Mouse (Mus musculus): ENCODE measurements around the gene Pdia5. TPM values are rescaled to one million over a fixed set of nuclear protein-coding genes. Genes with fewer than 3 reads are reported as not detected.

Gene Pdia5
- polyA plus RNA-seq (2017; shearing (Covaris generic)) = under 1 TPM; 0.24 to 0.71 TPM

DNA sequence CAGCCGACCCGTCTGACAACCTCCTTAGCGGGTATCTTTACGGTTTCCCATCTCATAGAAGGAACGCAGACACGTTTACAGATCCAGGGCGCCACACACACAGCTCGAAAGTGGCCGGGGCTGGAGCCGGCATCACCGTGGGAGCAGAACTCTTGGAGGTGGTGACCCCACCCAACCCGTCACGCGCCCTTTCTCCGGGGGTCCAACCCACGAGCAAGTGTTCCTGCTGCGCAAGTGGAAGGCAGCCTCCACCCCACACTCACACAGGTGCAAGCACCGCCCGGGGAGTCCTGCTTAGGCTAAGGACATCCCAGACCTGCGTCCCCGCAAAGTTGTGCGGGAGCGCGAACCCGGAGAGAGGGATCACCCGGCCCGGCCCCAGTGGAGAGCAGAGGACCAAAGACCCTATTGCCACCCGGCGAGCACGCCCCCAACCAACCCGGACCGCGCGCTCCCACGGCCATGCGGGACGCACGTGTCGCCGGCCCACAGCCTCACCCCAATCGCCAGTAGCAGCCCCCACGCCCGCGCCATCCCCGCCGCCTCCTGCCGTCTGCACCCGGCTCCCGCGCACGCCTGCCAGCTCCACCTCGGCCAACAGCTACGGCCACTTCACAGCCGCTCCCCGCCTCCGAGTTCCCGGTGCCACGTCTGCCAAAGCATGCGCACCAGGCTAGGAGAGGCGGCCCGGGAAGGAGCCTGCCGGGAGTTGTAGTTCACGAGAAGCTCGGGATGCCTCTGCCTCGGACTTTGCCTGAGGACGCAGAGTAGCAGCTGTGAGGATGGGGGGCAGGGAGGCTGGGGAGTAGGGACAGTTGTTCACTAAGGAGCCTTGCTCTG lies at the start of gene Pdia5:
Pdia5 (minus strand) TSS at position 643 of the 840 bp plus-strand sequence.

GRCm38 (mm10) chr16:35363150-35364062 lies 127.3 kb downstream of the Pdia5 start, which contains the start of gene Sec22a:
Gene Sec22a, minus strand, starts transcription at chr16:35363918.

Other genes with a start within 250 kb of the Pdia5 start
- 10 to 100 TPM; 23.4 to 31.8 TPM for gene Sec22a, start 127.0 kb downstream of the Pdia5 start, polyA plus RNA-seq (2017; shearing (Covaris generic))
- gene Sema5b, start 50.3 kb upstream of the Pdia5 start, polyA plus RNA-seq (2017; shearing (Covaris generic)) = 1 to 10 TPM in 1 of 2 experiments, under 1 TPM in 1; 0.05 to 1.9 TPM

All from inflammation-experienced regulatory T-cells (primary cell).